In genomic region chr9:48837181-48837580, GRCm38 (mm10) we compare ENCODE assay signal across 9 mouse cellular contexts. TPM values are rescaled to one million over a fixed set of nuclear protein-coding genes. Genes with fewer than 3 reads are reported as not detected.
DNase-seq lines count a peak whose midpoint lies in the region; ATAC-seq and TF ChIP-seq lines count a peak whose summit lies in the region.
"Had no signal": no experiment of that assay in that cellular context is flagged by ENCODE, and none has a peak within 500 bp of the region (broad histone marks: within the 10 kb centered on the region; RNA-seq: fewer than 3 reads in every experiment).

No protein-coding gene starts in this region.

- peak overlapping the region; percentile 98 for H3K4me2 ChIP-seq in limb, embryonic 12.5 days
- H3K4me2 ChIP-seq in midbrain, postnatal 0 days (ENCODE audit: low read depth, low read length, poor library complexity, severe bottlenecking) = peak overlapping the region; percentile 100

- H3K27me3 ChIP-seq in kidney, adult 2 months (replicated peaks; ENCODE audit: control insufficient read depth, insufficient read depth, low read length) = no peaks in the 10 kb centered on the region
- peaks cover 82% of the 10 kb centered on the region for H3K27me3 ChIP-seq in embryonic facial prominence, embryonic 10.5 days (replicated peaks; ENCODE audit: low read depth, poor library complexity, severe bottlenecking)
- peaks cover 84% of the 10 kb centered on the region for H3K27me3 ChIP-seq in limb, embryonic 12.5 days
- H3K27me3 ChIP-seq in midbrain, postnatal 0 days (ENCODE audit: insufficient read depth, low read length) = peaks cover 20% of the 10 kb centered on the region; the same call in 1 of the 2 replicates

- 22% methylated on average over 14 of the region's 14 CpGs for WGBS in kidney, adult 2 months
- 3% methylated on average over 14 of the region's 14 CpGs for WGBS in embryonic facial prominence, embryonic 10.5 days
- WGBS in limb, embryonic 12.5 days = 4% methylated on average over 14 of the region's 14 CpGs
- WGBS in midbrain, postnatal 0 days = 8% methylated on average over 14 of the region's 14 CpGs

- TF ChIP-seq CTCF in kidney, adult 2 months (conservative IDR thresholded peaks at IDR 0.05; ENCODE audit: insufficient read depth, insufficient read length, low read depth, low read length) = peak; percentile 29; the same call in 1 of the 2 replicates
- TF ChIP-seq CTCF in midbrain, postnatal 0 days (IDR thresholded peaks at IDR 0.05) = peak; percentile 54

- no peaks in the 10 kb centered on the region for H3K9me3 ChIP-seq in embryonic facial prominence, embryonic 10.5 days
- no peaks in the 10 kb centered on the region for H3K9me3 ChIP-seq in limb, embryonic 12.5 days
- no peaks in the 10 kb centered on the region for H3K9me3 ChIP-seq in midbrain, postnatal 0 days (ENCODE audit: low read length)

- ATAC-seq in limb, embryonic 12.5 days (ENCODE audit: insufficient number of reproducible peaks, insufficient read depth, low FRiP score, low TSS enrichment, low read depth) = no peak
- no peak for ATAC-seq in midbrain, postnatal 0 days (ENCODE audit: low FRiP score)

- no peaks in the 10 kb centered on the region; the same call in 1 of the 2 replicates for H3K4me1 ChIP-seq in kidney, adult 2 months (ENCODE audit: control insufficient read depth, insufficient read depth, low read length)
- H3K4me1 ChIP-seq in embryonic facial prominence, embryonic 10.5 days = peaks cover 61% of the 10 kb centered on the region
- peaks cover 52% of the 10 kb centered on the region for H3K4me1 ChIP-seq in limb, embryonic 12.5 days (replicated peaks)
- H3K4me1 ChIP-seq in midbrain, postnatal 0 days (ENCODE audit: insufficient read depth, low read length) = peaks cover 4% of the 10 kb centered on the region; the same call in 1 of the 2 replicates

- DNase-seq in kidney, adult 2 months = peak; percentile 35
- DNase-seq in kidney, adult 11 months = no peak
- peak; percentile 46 for DNase-seq in embryonic facial prominence, embryonic 10.5 days (ENCODE audit: low spot score)
- peak; percentile 45 to 55 for DNase-seq in heart, postnatal 10 days
- peak; percentile 62 for DNase-seq in midbrain, postnatal 0 days (ENCODE audit: low spot score)
- no peak for DNase-seq in urinary bladder, adult 2 months (ENCODE audit: low spot score)
- no peak for DNase-seq in urinary bladder, postnatal 25 days (ENCODE audit: low spot score)

- no peak overlapping the region for H3K9ac ChIP-seq in limb, embryonic 12.5 days (replicated peaks)
- H3K9ac ChIP-seq in midbrain, postnatal 0 days (replicated peaks; ENCODE audit: low read length, poor library complexity, severe bottlenecking) = no peak overlapping the region

- no peak overlapping the region for H3K4me3 ChIP-seq in kidney, adult 2 months (ENCODE audit: insufficient read depth, low read depth, low read length)
- peak overlapping the region; percentile 89 for H3K4me3 ChIP-seq in embryonic facial prominence, embryonic 10.5 days
- peak overlapping the region; percentile 58; the same call in 1 of the 2 replicates for H3K4me3 ChIP-seq in limb, embryonic 12.5 days (replicated peaks)
- H3K4me3 ChIP-seq in midbrain, postnatal 0 days (ENCODE audit: low read depth, low read length) = peak overlapping the region; percentile 77
- H3K4me3 ChIP-seq: erythroblast, embryonic 14.5 days had no signal

- TF ChIP-seq POLR2A in kidney, adult 2 months (IDR thresholded peaks at IDR 0.05; ENCODE audit: low read depth, low read length) = no peak

- intact Hi-C loops in heart, postnatal 10 days (cut with DNase I) = loop anchor here (1.0 to 2.0 kb wide), 2 partner anchors 24 to 191 kb away; no protein-coding TSS in a partner anchor

- H3K36me3 ChIP-seq in kidney, adult 2 months (ENCODE audit: control insufficient read depth, insufficient read depth, low read length) = no peaks in the 10 kb centered on the region
- peaks cover 13% of the 10 kb centered on the region for H3K36me3 ChIP-seq in embryonic facial prominence, embryonic 10.5 days (replicated peaks)
- no peaks in the 10 kb centered on the region for H3K36me3 ChIP-seq in limb, embryonic 12.5 days
- no peaks in the 10 kb centered on the region for H3K36me3 ChIP-seq in midbrain, postnatal 0 days (ENCODE audit: insufficient read depth, low read length)

- no peak overlapping the region for H3K27ac ChIP-seq in kidney, adult 2 months (ENCODE audit: insufficient read depth, low read depth, low read length)
- H3K27ac ChIP-seq in embryonic facial prominence, embryonic 10.5 days (replicated peaks) = no peak overlapping the region
- H3K27ac ChIP-seq in limb, embryonic 12.5 days = no peak overlapping the region
- no peak overlapping the region for H3K27ac ChIP-seq in midbrain, postnatal 0 days (ENCODE audit: low read depth, low read length)

RNA-seq across cellular contexts. Expression of gene Zbtb16, which starts 1.2 kb away (rescaled TPM):
- 3.0 and 3.1 TPM in 2 replicates for polyA plus RNA-seq in kidney, adult 2 months (2012; rRNA removed)
- 15.8 and 21.0 TPM in 2 replicates for polyA plus RNA-seq in embryonic facial prominence, embryonic 10.5 days (2016; fragmentation: Nextera tagmentation; extraction: Ambion mirVana)
- 100 to 1,000 TPM in 1 of 2 experiments, 10 to 100 TPM in 1; 25.5 to 199 TPM for total RNA-seq in heart, postnatal 10 days (2021)
- 2.5 and 2.9 TPM in 2 replicates for polyA plus RNA-seq in limb, embryonic 12.5 days (2016; fragmentation: Nextera tagmentation; extraction: Ambion mirVana)
- total RNA-seq in midbrain, postnatal 0 days (2014; rRNA removed) = 8.3 and 12.6 TPM in 2 replicates
- 5.5 and 6.1 TPM in 2 replicates for polyA plus RNA-seq in midbrain, postnatal 0 days (2015; fragmentation: Nextera tagmentation; extraction: Ambion mirVana)
- polyA plus RNA-seq in urinary bladder, adult 2 months (2012; rRNA removed) = 7.4 and 21.3 TPM in 2 replicates

Comparison
In these comparisons a context has a peak if more than half of its experiments do, and no peak if none do; other contexts are left out.
1. DNase-seq: peak in kidney, adult 2 months (single experiment), embryonic facial prominence, embryonic 10.5 days (single experiment), heart, postnatal 10 days (2 of 2) and midbrain, postnatal 0 days (single experiment); none in kidney, adult 11 months (single experiment), urinary bladder, adult 2 months (single experiment) and urinary bladder, postnatal 25 days (single experiment).